Mouse (Mus musculus) heart, embryonic 14.5 days (tissue): ENCODE data around the gene Aox3. TPM values are rescaled to one million over a fixed set of nuclear protein-coding genes. Genes with fewer than 3 reads are reported as not detected.

Experiments used
- ATAC-seq: fragments of 200-750 bp; cut with Nextera tagmentation; 2 replicates; pipeline ENCODE4 v1.8.0; 2017; ENCODE audit warnings: low read depth, moderate TSS enrichment; ENCODE audit not compliant: insufficient number of reproducible peaks, insufficient read depth, low FRiP score
- H3K27ac ChIP-seq, 2 experiments: fragments of 200-500 bp in 1 of 2; fragments of 300-500 bp in 1 of 2; sonication (generic) in 1 of 2; replicated peaks in 1 of 2; 2 replicates each; pipeline ENCODE4 v1.5.1; 2012 to 2014; ENCODE audit warnings: low read depth in 2 of 2, low read length in 2 of 2, control low read depth in 1 of 2, mild to moderate bottlenecking in 1 of 2, mixed read lengths in 1 of 2; ENCODE audit not compliant: control insufficient read depth in 1 of 2, insufficient read depth in 1 of 2
- H3K27me3 ChIP-seq: fragments of 300-500 bp; sonication (generic); 2 replicates; pipeline ENCODE4 v1.6.1; 2014; ENCODE audit warnings: mild to moderate bottlenecking, low read length, control low read depth; ENCODE audit not compliant: control insufficient read depth, insufficient read depth
- H3K36me3 ChIP-seq: fragments of 300-500 bp; sonication (generic); 2 replicates; pipeline ENCODE4 v1.6.1; 2014; ENCODE audit warnings: mild to moderate bottlenecking, control low read depth, low read length, mixed read lengths; ENCODE audit not compliant: control insufficient read depth, insufficient read depth
- H3K4me1 ChIP-seq, 2 experiments: fragments of 200-500 bp in 1 of 2; fragments of 300-500 bp in 1 of 2; sonication (generic) in 1 of 2; 2 replicates each; pipeline ENCODE4 v1.6.1; 2012 to 2014; ENCODE audit warnings: low read length in 2 of 2, control low read depth in 1 of 2, mixed read lengths in 1 of 2; ENCODE audit not compliant: control insufficient read depth in 2 of 2, insufficient read depth in 2 of 2
- H3K4me2 ChIP-seq: fragments of 300-500 bp; sonication (generic); 2 replicates; pipeline ENCODE4 v1.6.1; 2014; ENCODE audit warnings: mild to moderate bottlenecking, low read length
- H3K4me3 ChIP-seq, 2 experiments: fragments of 200-500 bp in 1 of 2; fragments of 300-500 bp in 1 of 2; sonication (generic) in 1 of 2; 2 replicates each; pipeline ENCODE4 v1.5.1; 2012 to 2014; ENCODE audit warnings: low read length in 2 of 2, mild to moderate bottlenecking in 2 of 2, control low read depth in 1 of 2, low read depth in 1 of 2, moderate library complexity in 1 of 2; ENCODE audit not compliant: control insufficient read depth in 1 of 2, insufficient read depth in 1 of 2
- H3K9ac ChIP-seq: fragments of 300-500 bp; sonication (generic); 2 replicates; pipeline ENCODE4 v1.6.1; 2014; ENCODE audit warnings: mild to moderate bottlenecking, low read length
- H3K9me3 ChIP-seq: fragments of 300-500 bp; sonication (generic); 2 replicates; pipeline ENCODE4 v1.6.1; 2016; ENCODE audit warnings: low read length, control low read depth; ENCODE audit not compliant: control insufficient read depth
- WGBS: fragments of 180-500 bp; shearing (Covaris S2); extraction: QIAGEN DNeasy Blood & Tissue Kit; methylation state at CpG from one replicate; pipeline ENCODE4 v1.1.7; 2014; 5-methylcytosine and 5-hydroxymethylcytosine counted together
- polyA plus RNA-seq: library from polyadenylated mRNA; unstranded; fragments of >200 nt; fragmentation: Nextera tagmentation; extraction: Ambion mirVana; gene quantifications from 2 replicates; pipeline ENCODE4 v1.2.1, GENCODE M21; 2014

The Aox3 gene
- polyA plus RNA-seq, 1 experiment from 2014 or later: 0.05 TPM

- H3K27ac ChIP-seq: no peak overlapping the region
- no peak for ATAC-seq
- no peaks in the 10 kb centered on the region for H3K27me3 ChIP-seq
- H3K4me2 ChIP-seq: no peak overlapping the region
- H3K4me1 ChIP-seq: no peaks in the 10 kb centered on the region
- H3K4me3 ChIP-seq: no peak overlapping the region
- H3K9me3 ChIP-seq: no peaks in the 10 kb centered on the region
- no peak overlapping the region for H3K9ac ChIP-seq
- no peaks in the 10 kb centered on the region for H3K36me3 ChIP-seq
- 66% methylated on average over 6 of the region's 6 CpGs for WGBS
These were observed 57.0 kb downstream of the Aox3 start for GRCm38 (mm10) chr1:58169893-58170292.

- Histone ChIP-seq H3K9ac (no peak overlapping the region), H3K9me3 (no peaks in the 10 kb centered on the region), H3K27ac (no peak overlapping the region), H3K4me1 (no peaks in the 10 kb centered on the region), H3K27me3 (no peaks in the 10 kb centered on the region), H3K4me2 (no peak overlapping the region), H3K4me3 (no peak overlapping the region), H3K36me3 (no peaks in the 10 kb centered on the region)
- no peak for ATAC-seq
- WGBS: 53% methylated on average over 5 of the region's 5 CpGs
These were observed 75.7 kb downstream of the Aox3 start for GRCm38 (mm10) chr1:58188514-58189175.

- 87% methylated on average over 12 of the region's 12 CpGs for WGBS
- no peak for ATAC-seq
- no peak overlapping the region for H3K9ac ChIP-seq
These were observed 81.4 kb downstream of the Aox3 start for GRCm38 (mm10) chr1:58194317-58194716.

GRCm38 (mm10) chr1:58194988-58195387 is 82.1 kb downstream of the Aox3 start:
- Histone ChIP-seq H3K4me2 (0 out of 2 replicates have a peak overlapping the region, but pooled peaks have one; percentile 43), H3K9ac (no peak overlapping the region)
- 68% methylated on average over 3 of the region's 3 CpGs for WGBS

More at GRCm38 (mm10) chr1:58194317-58194716, 81.4 kb downstream of the Aox3 start:
- Histone ChIP-seq H3K4me3 (no peak overlapping the region), H3K27me3 (0 out of 2 replicates have a peak, but pooled peaks cover 4% of the 10 kb centered on the region), H3K27ac (no peak overlapping the region), H3K9me3 (no peaks in the 10 kb centered on the region), H3K4me1 (no peaks in the 10 kb centered on the region; a peak in 1 of 4 replicates), H3K36me3 (no peaks in the 10 kb centered on the region), H3K4me2 (no peak overlapping the region)

GRCm38 (mm10) chr1:58195541-58195940 is 82.6 kb downstream of the Aox3 start:
- 16% methylated on average over 10 of the region's 10 CpGs for whole genome bisulfite sequencing
- Histone ChIP-seq H3K36me3 (no peaks in the 10 kb centered on the region), H3K4me2 (peak overlapping the region; percentile 43; the same call in 1 of the 2 replicates), H3K9me3 (no peaks in the 10 kb centered on the region), H3K27me3 (0 out of 2 replicates have a peak, but pooled peaks cover 4% of the 10 kb centered on the region), H3K4me3 (no peak overlapping the region), H3K4me1 (no peaks in the 10 kb centered on the region; a peak in 1 of 4 replicates), H3K27ac (no peak overlapping the region), H3K9ac (no peak overlapping the region)
- no peak for ATAC-seq

More at GRCm38 (mm10) chr1:58194988-58195387, 82.1 kb downstream of the Aox3 start:
- ATAC-seq: no peak
- no peaks in the 10 kb centered on the region for H3K36me3 ChIP-seq
- H3K27me3 ChIP-seq: 0 out of 2 replicates have a peak, but pooled peaks cover 4% of the 10 kb centered on the region
- no peak overlapping the region for H3K27ac ChIP-seq
- H3K4me3 ChIP-seq: no peak overlapping the region
- no peaks in the 10 kb centered on the region for H3K9me3 ChIP-seq
- no peaks in the 10 kb centered on the region; a peak in 1 of 4 replicates for H3K4me1 ChIP-seq

- Histone ChIP-seq H3K4me2 (no peak overlapping the region), H3K27me3 (0 out of 2 replicates have a peak, but pooled peaks cover 4% of the 10 kb centered on the region), H3K9ac (no peak overlapping the region), H3K4me1 (no peaks in the 10 kb centered on the region; a peak in 1 of 4 replicates), H3K4me3 (no peak overlapping the region), H3K27ac (no peak overlapping the region), H3K36me3 (no peaks in the 10 kb centered on the region), H3K9me3 (no peaks in the 10 kb centered on the region)
- 87% methylated on average over 9 of the region's 9 CpGs for WGBS
- ATAC-seq: no peak
These were observed 84.1 kb downstream of the Aox3 start for GRCm38 (mm10) chr1:58197023-58197422.

- 23% methylated on average over 4 of the region's 4 CpGs for WGBS
- no peak overlapping the region for H3K4me2 ChIP-seq
- 0 out of 2 replicates have a peak, but pooled peaks cover 4% of the 10 kb centered on the region for H3K27me3 ChIP-seq
- no peak for ATAC-seq
- H3K9me3 ChIP-seq: no peaks in the 10 kb centered on the region
- H3K9ac ChIP-seq: no peak overlapping the region
- no peaks in the 10 kb centered on the region for H3K36me3 ChIP-seq
- no peaks in the 10 kb centered on the region; a peak in 1 of 4 replicates for H3K4me1 ChIP-seq
- no peak overlapping the region for H3K4me3 ChIP-seq
- H3K27ac ChIP-seq: no peak overlapping the region
These were observed 85.5 kb downstream of the Aox3 start for GRCm38 (mm10) chr1:58198386-58198785.
